Mouse (Mus musculus) bone marrow macrophage, adult 2 months (primary cell): ENCODE measurements around the gene Sirt4.

Experiments used
- CTCF ChIP-seq: IDR thresholded peaks from 2 replicates; pipeline ENCODE4 v1.5.1; 2012; ENCODE audit warnings: low read depth, mild to moderate bottlenecking, low read length, moderate library complexity
- POLR2A ChIP-seq: IDR thresholded peaks from 2 replicates; pipeline ENCODE4 v1.6.1; 2012; ENCODE audit warnings: mild to moderate bottlenecking, low read depth, low read length, borderline replicate concordance

- no peak for TF ChIP-seq POLR2A
- no peak for TF ChIP-seq CTCF
These were observed 35.3 kb downstream of the Sirt4 start for GRCm38 (mm10) chr5:115449247-115449646.
